Mouse (Mus musculus) lung, embryonic 16.5 days (tissue): ENCODE results near the gene Hipk2. TPM values are rescaled to one million over a fixed set of nuclear protein-coding genes. Genes with fewer than 3 reads are reported as not detected.

Source experiments
- ATAC-seq: fragments of 200-750 bp; cut with Nextera tagmentation; 2 replicates; pipeline ENCODE4 v1.8.0; 2017; ENCODE audit warnings: low read depth, mild to moderate bottlenecking, moderate library complexity
- H3K27ac ChIP-seq: fragments of 300-500 bp; sonication (generic); 2 replicates; pipeline ENCODE4 v1.5.1; 2014; ENCODE audit warnings: mild to moderate bottlenecking, control low read depth, low read length
- H3K27me3 ChIP-seq: fragments of 300-500 bp; sonication (generic); 2 replicates; pipeline ENCODE4 v1.6.1; 2014; ENCODE audit warnings: low read depth, low read length, mixed read lengths; ENCODE audit not compliant: control insufficient read depth, insufficient read depth
- H3K36me3 ChIP-seq: fragments of 300-500 bp; sonication (generic); 2 replicates; pipeline ENCODE4 v1.6.1; 2014; ENCODE audit warnings: low read length; ENCODE audit not compliant: control insufficient read depth, insufficient read depth
- H3K4me1 ChIP-seq: fragments of 300-500 bp; sonication (generic); replicated peaks from 2 replicates; pipeline ENCODE4 v1.6.1; 2014; ENCODE audit warnings: low read length, mixed read lengths; ENCODE audit not compliant: control insufficient read depth, insufficient read depth
- H3K4me2 ChIP-seq: fragments of 300-500 bp; sonication (generic); 2 replicates; pipeline ENCODE4 v1.6.1; 2014; ENCODE audit warnings: low read depth, low read length, control low read depth
- H3K4me3 ChIP-seq: fragments of 300-500 bp; sonication (generic); 2 replicates; pipeline ENCODE4 v1.5.1; 2014; ENCODE audit warnings: mild to moderate bottlenecking, low read length, control low read depth
- H3K9ac ChIP-seq: fragments of 300-500 bp; sonication (generic); 2 replicates; pipeline ENCODE4 v1.6.1; 2014; ENCODE audit warnings: low read length, control low read depth
- H3K9me3 ChIP-seq: fragments of 300-500 bp; sonication (generic); 2 replicates; pipeline ENCODE4 v1.6.1; 2016; ENCODE audit warnings: low read length; ENCODE audit not compliant: control insufficient read depth
- WGBS: fragments of 180-500 bp; shearing (Covaris S2); extraction: QIAGEN DNeasy Blood & Tissue Kit; methylation state at CpG from one replicate; pipeline ENCODE4 v1.1.7; 2014; 5-methylcytosine and 5-hydroxymethylcytosine counted together
- polyA plus RNA-seq: library from polyadenylated mRNA; unstranded; fragments of >200 nt; fragmentation: Nextera tagmentation; extraction: Ambion mirVana; gene quantifications from 2 replicates; pipeline ENCODE4 v1.2.1, GENCODE M21; 2015

Hipk2 gene
- polyA plus RNA-seq, 1 experiment from 2014 or later = 19.8 TPM

DNA sequence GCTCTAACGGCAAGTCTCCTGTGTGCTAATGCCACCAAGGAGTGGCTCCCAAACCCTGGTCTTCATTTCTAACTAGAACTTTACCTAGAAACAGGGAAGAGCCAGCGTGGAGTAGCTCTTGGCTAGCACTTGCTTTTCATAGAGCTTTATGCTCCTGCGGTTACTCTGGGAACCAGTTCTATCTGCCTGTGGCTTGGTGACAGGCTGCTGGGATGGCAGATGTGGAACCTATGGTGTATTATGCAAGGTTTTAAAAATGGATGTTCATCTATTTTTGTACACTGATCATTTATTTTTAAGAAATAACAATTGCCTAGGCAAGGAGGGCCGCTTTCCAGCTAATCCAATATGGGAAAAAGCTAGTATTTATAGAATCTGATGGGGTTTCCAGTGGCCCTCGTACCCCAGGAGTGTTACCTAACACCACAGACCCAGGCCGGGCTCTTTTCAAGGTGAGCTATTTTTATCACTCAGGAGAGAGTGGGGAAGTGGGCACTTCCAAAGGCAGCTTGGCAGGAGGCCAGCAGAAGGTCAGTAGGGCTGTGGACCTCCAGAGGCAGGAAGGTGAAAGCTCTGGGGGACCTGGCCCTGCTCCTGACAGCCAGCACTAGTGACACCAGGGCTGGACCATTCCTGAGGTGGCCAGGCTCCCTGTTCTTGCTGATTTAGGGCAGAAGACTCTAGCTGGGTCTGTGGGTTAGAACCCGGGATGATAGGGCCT lies 171.5 kb downstream of the Hipk2 start:
- ATAC-seq = peak; percentile 50; the same call in 1 of the 2 replicates
- Histone ChIP-seq H3K9ac (no peak overlapping the region), H3K27ac (no peak overlapping the region), H3K27me3 (no peaks in the 10 kb centered on the region), H3K4me2 (no peak overlapping the region), H3K36me3 (peaks cover 11% of the 10 kb centered on the region), H3K4me3 (no peak overlapping the region), H3K9me3 (no peaks in the 10 kb centered on the region), H3K4me1 (peaks cover 4% of the 10 kb centered on the region; the same call in 1 of the 2 replicates)
- 62% methylated on average over 7 of the region's 7 CpGs for WGBS

DNA sequence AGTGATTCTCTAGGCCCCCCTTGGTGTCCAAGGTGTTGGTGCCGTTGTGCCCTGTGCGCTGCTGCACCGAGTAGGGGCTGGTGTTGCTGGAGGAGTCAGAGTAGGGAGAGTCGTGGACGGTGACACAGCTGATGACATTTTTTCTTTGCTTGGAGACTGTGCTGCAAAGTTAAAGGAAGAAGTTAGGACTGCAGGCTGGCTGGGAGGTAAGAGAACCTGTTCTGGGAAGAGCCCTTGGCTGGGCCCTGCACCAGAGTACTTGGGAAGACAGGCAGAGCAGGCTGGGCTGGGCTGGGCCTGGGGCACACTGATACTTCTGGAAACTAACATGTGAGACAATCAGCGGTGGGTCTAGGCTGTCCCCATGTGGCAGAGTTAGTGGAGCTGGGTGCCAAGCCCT lies 172.4 kb downstream of the Hipk2 start:
- no peak overlapping the region for H3K9ac ChIP-seq
- H3K4me3 ChIP-seq = no peak overlapping the region
- H3K9me3 ChIP-seq = no peaks in the 10 kb centered on the region
- no peak overlapping the region for H3K27ac ChIP-seq
- H3K27me3 ChIP-seq = no peaks in the 10 kb centered on the region
- H3K4me2 ChIP-seq = no peak overlapping the region
- H3K36me3 ChIP-seq = peaks cover 15% of the 10 kb centered on the region
- H3K4me1 ChIP-seq = peaks cover 7% of the 10 kb centered on the region; the same call in 1 of the 2 replicates
- WGBS = 74% methylated on average over 6 of the region's 6 CpGs
- 0 out of 2 replicates have a peak, but pooled peaks have one; percentile 18 for ATAC-seq

DNA sequence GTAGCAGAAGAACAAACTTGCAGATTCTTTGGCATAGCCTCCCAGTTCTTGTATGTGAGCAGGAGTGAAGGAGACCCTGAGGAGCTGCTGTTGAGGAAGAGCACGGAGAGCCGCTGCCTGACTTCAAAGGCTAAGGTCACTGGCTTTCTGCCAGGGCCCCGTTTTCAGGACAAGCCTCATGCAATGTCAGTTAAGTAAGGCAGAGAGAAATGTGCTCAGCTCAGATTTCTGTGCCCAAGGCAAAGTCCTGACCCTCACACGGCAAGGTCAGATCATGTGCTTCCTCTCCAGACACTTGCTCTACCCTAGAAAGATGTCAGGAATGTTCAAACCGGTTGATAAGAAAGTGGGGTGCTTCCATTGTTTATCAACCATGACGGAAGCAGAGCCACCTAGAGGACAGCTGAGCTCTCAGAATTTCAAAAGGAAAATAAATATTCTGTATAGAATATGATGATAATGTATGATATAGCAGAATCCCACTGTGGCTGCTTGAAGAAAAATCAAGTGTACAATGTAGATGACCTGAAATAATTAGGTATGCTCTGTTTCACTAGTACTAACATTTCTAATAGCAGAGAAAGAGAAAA lies 173.1 kb downstream of the Hipk2 start:
- Histone ChIP-seq H3K4me3 (no peak overlapping the region), H3K36me3 (peaks cover 18% of the 10 kb centered on the region), H3K4me1 (peaks cover 7% of the 10 kb centered on the region; the same call in 1 of the 2 replicates), H3K9ac (no peak overlapping the region), H3K9me3 (no peaks in the 10 kb centered on the region), H3K4me2 (no peak overlapping the region), H3K27ac (no peak overlapping the region), H3K27me3 (no peaks in the 10 kb centered on the region)
- ATAC-seq = no peak
- whole genome bisulfite sequencing = 14% methylated on average over 6 of the region's 6 CpGs

- H3K9me3 ChIP-seq = no peaks in the 10 kb centered on the region
- H3K9ac ChIP-seq = no peak overlapping the region
- peaks cover 15% of the 10 kb centered on the region for H3K36me3 ChIP-seq
- ATAC-seq = no peak
- no peak overlapping the region for H3K4me3 ChIP-seq
- 50% methylated on average over 2 of the region's 2 CpGs for WGBS
- no peak overlapping the region for H3K4me2 ChIP-seq
- H3K27me3 ChIP-seq = no peaks in the 10 kb centered on the region
- H3K4me1 ChIP-seq = peaks cover 7% of the 10 kb centered on the region; the same call in 1 of the 2 replicates
- H3K27ac ChIP-seq = no peak overlapping the region
These were observed 174.5 kb downstream of the Hipk2 start for GRCm38 (mm10) chr6:38701421-38701820.

GRCm38 (mm10) chr6:38698233-38698889 lies 177.6 kb downstream of the Hipk2 start:
- ATAC-seq = peak; percentile 85
- no peaks in the 10 kb centered on the region for H3K27me3 ChIP-seq

GRCm38 (mm10) chr6:38696570-38696969 lies 179.4 kb downstream of the Hipk2 start:
- H3K4me2 ChIP-seq = no peak overlapping the region
- no peak overlapping the region for H3K27ac ChIP-seq
- no peaks in the 10 kb centered on the region for H3K9me3 ChIP-seq
- H3K4me1 ChIP-seq = peaks cover 9% of the 10 kb centered on the region; the same call in 1 of the 2 replicates
- no peaks in the 10 kb centered on the region for H3K27me3 ChIP-seq
- no peak overlapping the region for H3K4me3 ChIP-seq
- peaks cover 11% of the 10 kb centered on the region for H3K36me3 ChIP-seq
- no peak for ATAC-seq
- no peak overlapping the region for H3K9ac ChIP-seq
- WGBS = 85% methylated on average over 9 of the region's 9 CpGs

More at GRCm38 (mm10) chr6:38698233-38698889, 177.6 kb downstream of the Hipk2 start:
- Histone ChIP-seq H3K9ac (no peak overlapping the region), H3K4me2 (no peak overlapping the region), H3K27ac (peak overlapping the region; percentile 47), H3K4me3 (no peak overlapping the region), H3K36me3 (peaks cover 16% of the 10 kb centered on the region), H3K9me3 (no peaks in the 10 kb centered on the region), H3K4me1 (peaks cover 7% of the 10 kb centered on the region; the same call in 1 of the 2 replicates)
- 67% methylated on average over 18 of the region's 18 CpGs for WGBS

DNA sequence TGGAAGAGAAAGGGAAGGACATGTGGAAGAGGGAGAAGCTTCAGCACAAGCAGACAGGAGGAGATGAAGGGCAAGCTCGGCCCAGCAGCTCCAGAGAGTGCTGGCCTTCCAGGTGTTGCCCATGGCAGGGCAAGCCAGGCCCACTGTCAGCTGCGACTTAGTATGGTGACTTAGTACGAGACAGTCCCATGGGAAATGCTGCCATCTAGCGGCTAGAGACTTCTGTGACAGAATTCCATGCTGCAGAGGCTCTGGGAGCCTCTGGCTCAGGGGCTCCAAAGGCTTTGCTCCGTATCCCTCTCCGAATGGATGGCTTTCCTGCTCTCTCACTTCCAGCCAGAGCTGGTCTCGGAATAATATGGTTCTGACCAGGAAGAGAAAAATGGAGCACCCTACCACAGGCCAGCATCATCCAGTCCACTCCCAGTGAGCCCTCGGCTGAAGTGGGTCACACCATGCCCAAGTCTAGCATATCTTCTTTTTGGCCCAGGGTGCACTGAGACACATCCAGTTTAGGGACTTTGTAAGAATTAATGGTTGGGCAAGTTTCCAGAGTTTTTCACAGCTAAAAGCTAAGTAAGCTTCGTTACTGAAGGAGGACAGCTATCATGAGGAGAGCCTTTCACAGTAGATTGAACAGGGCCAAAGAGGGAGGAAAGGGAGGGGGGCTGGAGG lies 180.4 kb downstream of the Hipk2 start:
- Histone ChIP-seq H3K9ac (no peak overlapping the region), H3K4me3 (no peak overlapping the region), H3K27me3 (no peaks in the 10 kb centered on the region), H3K27ac (no peak overlapping the region), H3K4me2 (no peak overlapping the region), H3K9me3 (no peaks in the 10 kb centered on the region), H3K36me3 (peaks cover 11% of the 10 kb centered on the region), H3K4me1 (peaks cover 12% of the 10 kb centered on the region)
- WGBS = 25% methylated on average over 9 of the region's 9 CpGs
- peak; percentile 61 for ATAC-seq

DNA sequence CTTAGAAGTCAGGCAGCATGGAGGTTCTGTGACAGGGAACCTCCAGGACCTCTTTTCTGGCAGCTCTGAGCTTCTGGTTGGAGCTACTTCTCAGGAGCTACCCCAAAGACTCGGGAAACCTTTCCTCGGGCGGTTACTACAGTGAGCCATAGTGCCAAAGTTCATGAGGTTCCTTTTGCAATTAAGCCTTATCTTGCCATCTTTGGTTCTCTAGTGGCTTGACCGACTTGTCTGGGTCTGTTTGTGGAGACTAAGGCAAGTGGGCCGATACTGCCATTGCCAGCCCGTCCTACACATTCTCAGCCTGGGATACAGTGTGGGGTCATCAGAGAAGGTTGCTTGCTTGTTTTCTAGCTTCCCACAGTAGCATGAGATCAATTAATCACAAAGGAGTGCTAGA lies 183.4 kb downstream of the Hipk2 start:
- no peak overlapping the region for H3K4me3 ChIP-seq
- H3K4me1 ChIP-seq = peaks cover 9% of the 10 kb centered on the region
- H3K27ac ChIP-seq = no peak overlapping the region
- no peaks in the 10 kb centered on the region for H3K27me3 ChIP-seq
- peaks cover 4% of the 10 kb centered on the region for H3K36me3 ChIP-seq
- no peak for ATAC-seq
- H3K9ac ChIP-seq = no peak overlapping the region
- H3K4me2 ChIP-seq = no peak overlapping the region
- 73% methylated on average over 6 of the region's 6 CpGs for WGBS
- H3K9me3 ChIP-seq = no peaks in the 10 kb centered on the region

- no peak for ATAC-seq
- H3K9me3 ChIP-seq = no peaks in the 10 kb centered on the region
- peaks cover 4% of the 10 kb centered on the region for H3K36me3 ChIP-seq
- H3K4me2 ChIP-seq = no peak overlapping the region
- no peaks in the 10 kb centered on the region for H3K27me3 ChIP-seq
- no peak overlapping the region for H3K4me3 ChIP-seq
- 75% methylated on average over 5 of the region's 5 CpGs for WGBS
- H3K27ac ChIP-seq = peak overlapping the region; percentile 15
- peaks cover 9% of the 10 kb centered on the region for H3K4me1 ChIP-seq
- no peak overlapping the region for H3K9ac ChIP-seq
These were observed 184.9 kb downstream of the Hipk2 start for GRCm38 (mm10) chr6:38691052-38691451.
